Mouse (Mus musculus) G1E (cell line): Measurements from ENCODE around the gene Abcc5.

Experiments
- CTCF ChIP-seq: IDR thresholded peaks from 2 replicates; pipeline ENCODE4 v1.5.1; 2012; ENCODE audit warnings: low read depth, low read length, inconsistent platforms, mixed read lengths
- GATA1 ChIP-seq: IDR thresholded peaks from 2 replicates; pipeline ENCODE4 v1.6.1; 2012; ENCODE audit warnings: borderline replicate concordance, low read length, inconsistent platforms, mixed read lengths
- POLR2AphosphoS5 ChIP-seq: IDR thresholded peaks from 2 replicates; pipeline ENCODE4 v1.6.1; 2012; ENCODE audit warnings: low read depth, low read length, inconsistent platforms; ENCODE audit not compliant: insufficient replicate concordance

- no peak for TF ChIP-seq GATA1
- TF ChIP-seq POLR2AphosphoS5, result no peak
- TF ChIP-seq CTCF, result no peak
These were observed 12.7 kb upstream of the Abcc5 start for GRCm38 (mm10) chr16:20438673-20439415.
